Mouse (Mus musculus): ENCODE data around the gene Zfp59. TPM values are rescaled to one million over a fixed set of nuclear protein-coding genes. Genes with fewer than 3 reads are reported as not detected.
A peak's percentile ranks its signal among the peaks of the same experiment; 100 is the strongest.
"Not testable (repeated sequence)": the region's sequence is repeated elsewhere in the genome, so short reads cannot be mapped to it uniquely, and the experiment has no call there.

Gene Zfp59
- 1 to 10 TPM; 4.4 to 4.5 TPM for total RNA-seq (2021)
- long read RNA-seq, partial matches to known transcripts, result 0 of 2 reads
- long read RNA-seq, other reads (novel, unspliced or antisense), result 1 of 2 reads

- DNase-seq (ENCODE audit: low spot score in 2 of 2), result peak; percentile 84 to 88
Observed at GRCm38 (mm10) chr7:27838323-27839249, at the start of gene Zfp59. TSS of gene Zfp59 (plus strand) at chr7:27838607.

- no peak for DNase-seq (ENCODE audit: low spot score in 2 of 2)
Observed at GRCm38 (mm10) chr7:27789306-27789705, 49.1 kb upstream of the Zfp59 start.

- not testable (repeated sequence) for DNase-seq (ENCODE audit: low spot score in 2 of 2)
Observed at GRCm38 (mm10) chr7:27793865-27794264, 44.5 kb upstream of the Zfp59 start.

GRCm38 (mm10) chr7:27794566-27794965, 43.8 kb upstream of the Zfp59 start:
- DNase-seq (ENCODE audit: low spot score in 2 of 2), result no peak

- DNase-seq (ENCODE audit: low spot score in 2 of 2), result no peak
Observed at GRCm38 (mm10) chr7:27797906-27798811, 40.2 kb upstream of the Zfp59 start.

- no peak for DNase-seq (ENCODE audit: low spot score in 2 of 2)
Observed at GRCm38 (mm10) chr7:27801137-27801536, 37.3 kb upstream of the Zfp59 start.

- DNase-seq (ENCODE audit: low spot score in 2 of 2), result no peak
Observed at GRCm38 (mm10) chr7:27802986-27803385, 35.4 kb upstream of the Zfp59 start.

- DNase-seq (ENCODE audit: low spot score in 2 of 2), result peak; percentile 67 to 77
Observed at GRCm38 (mm10) chr7:27804297-27805030, 33.9 kb upstream of the Zfp59 start.

- DNase-seq (ENCODE audit: low spot score in 2 of 2), result not testable (repeated sequence)
Observed at GRCm38 (mm10) chr7:27806896-27807295, 31.5 kb upstream of the Zfp59 start, which contains the start of gene Zfp626. TSS of gene Zfp626 (plus strand) at chr7:27807196.

- DNase-seq (ENCODE audit: low spot score in 2 of 2), result not testable (repeated sequence)
Observed at GRCm38 (mm10) chr7:27807305-27807704, 31.1 kb upstream of the Zfp59 start.

GRCm38 (mm10) chr7:27818526-27819110, 19.8 kb upstream of the Zfp59 start:
- DNase-seq (ENCODE audit: low spot score in 2 of 2), result no peak

- DNase-seq (ENCODE audit: low spot score in 2 of 2), result no peak
Observed at GRCm38 (mm10) chr7:27822611-27823010, 15.8 kb upstream of the Zfp59 start.

- no peak for DNase-seq (ENCODE audit: low spot score in 2 of 2)
Observed at GRCm38 (mm10) chr7:27834131-27834530, 4.3 kb upstream of the Zfp59 start.

GRCm38 (mm10) chr7:27837896-27838295, 511 bp upstream of the Zfp59 start:
- DNase-seq (ENCODE audit: low spot score in 2 of 2), result no peak

GRCm38 (mm10) chr7:27839596-27839995, 1.2 kb downstream of the Zfp59 start:
- no peak for DNase-seq (ENCODE audit: low spot score in 2 of 2)

GRCm38 (mm10) chr7:27840104-27840503, 1.7 kb downstream of the Zfp59 start:
- no peak for DNase-seq (ENCODE audit: low spot score in 2 of 2)

GRCm38 (mm10) chr7:27857227-27857626, 18.8 kb downstream of the Zfp59 start, which contains the start of gene Zfp607a:
TSS of gene Zfp607a (plus strand) at chr7:27857527.
- no peak for DNase-seq (ENCODE audit: low spot score in 2 of 2)

- no peak for DNase-seq (ENCODE audit: low spot score in 2 of 2)
Observed at GRCm38 (mm10) chr7:27859301-27860251, 21.2 kb downstream of the Zfp59 start.

Measured in layer of hippocampus, postnatal 10 days (tissue).